In genomic region chr1:21101221-21102006, GRCm38 (mm10) we compare ENCODE assay signal across 8 mouse cellular contexts. TPM values are rescaled to one million over a fixed set of nuclear protein-coding genes. Genes with fewer than 3 reads are reported as not detected.
DNase-seq lines count a peak whose midpoint lies in the region; ATAC-seq and TF ChIP-seq lines count a peak whose summit lies in the region.

No protein-coding gene starts in this region.

- peak; percentile 88 for TF ChIP-seq CTCF in kidney, postnatal 0 days (IDR thresholded peaks at IDR 0.05; ENCODE audit: low read depth)

- peak; percentile 23 to 45 for DNase-seq in CD8-positive naive resting alpha-beta T cell, adult 2 months (ENCODE audit: low read depth in 2 of 2, low spot score in 2 of 2)
- peak; percentile 72 for DNase-seq in R1 (ENCODE audit: low read depth, low spot score)
- DNase-seq in cerebellum, postnatal 25 days = peak; percentile 69 to 81
- DNase-seq in heart, adult 9 months (ENCODE audit: low spot score in 2 of 2) = peak; percentile 63 to 74
- DNase-seq in kidney, postnatal 0 days (ENCODE audit: low spot score) = peak; percentile 63
- DNase-seq in right cerebral cortex, postnatal 4 days = peak; percentile 50

- no peaks in the 10 kb centered on the region for H3K9me3 ChIP-seq in kidney, postnatal 0 days (replicated peaks; ENCODE audit: low read length)
- H3K9me3 ChIP-seq in liver, embryonic 12.5 days (replicated peaks) = no peaks in the 10 kb centered on the region

- H3K27me3 ChIP-seq in kidney, postnatal 0 days (ENCODE audit: insufficient read depth, low read length) = no peaks in the 10 kb centered on the region
- no peaks in the 10 kb centered on the region for H3K27me3 ChIP-seq in liver, embryonic 12.5 days (replicated peaks)

- H3K27ac ChIP-seq in kidney, postnatal 0 days = 0 out of 2 replicates have a peak overlapping the region, but pooled peaks have one; percentile 37
- no peak overlapping the region for H3K27ac ChIP-seq in liver, embryonic 12.5 days

- no peaks in the 10 kb centered on the region for H3K4me1 ChIP-seq in kidney, postnatal 0 days (replicated peaks; ENCODE audit: insufficient read depth, low read length)
- no peaks in the 10 kb centered on the region for H3K4me1 ChIP-seq in liver, embryonic 12.5 days

- 0 out of 2 replicates have a peak overlapping the region, but pooled peaks have one; percentile 3 for H3K4me3 ChIP-seq in kidney, postnatal 0 days (replicated peaks; ENCODE audit: low read depth, low read length)
- H3K4me3 ChIP-seq in liver, embryonic 12.5 days = no peak overlapping the region

- no peaks in the 10 kb centered on the region for H3K36me3 ChIP-seq in kidney, postnatal 0 days (ENCODE audit: insufficient read depth, low read length)
- H3K36me3 ChIP-seq in liver, embryonic 12.5 days = no peaks in the 10 kb centered on the region

- H3K9ac ChIP-seq in kidney, postnatal 0 days (ENCODE audit: low read depth, low read length) = no peak overlapping the region
- no peak overlapping the region for H3K9ac ChIP-seq in liver, embryonic 12.5 days

- H3K4me2 ChIP-seq in kidney, postnatal 0 days (ENCODE audit: low read length) = peak overlapping the region; percentile 14
- no peak overlapping the region for H3K4me2 ChIP-seq in liver, embryonic 12.5 days

- 5% methylated on average over 15 of the region's 15 CpGs for WGBS in kidney, postnatal 0 days
- WGBS in liver, embryonic 12.5 days (ENCODE audit: insufficient replicate concordance) = 37% methylated on average over 15 of the region's 15 CpGs

- ATAC-seq in kidney, postnatal 0 days (replicated peaks; ENCODE audit: low FRiP score, low read depth) = peak; percentile 79
- ATAC-seq in liver, embryonic 12.5 days = peak; percentile 40
- ATAC-seq in activated CD4-positive, CD25-positive, alpha-beta regulatory T cell, adult 4 months = no peak

RNA-seq across cellular contexts. Expression of gene Tram2, which starts 22.4 kb away (rescaled TPM):
- polyA plus RNA-seq in kidney, postnatal 0 days (2015; fragmentation: Nextera tagmentation; extraction: Ambion mirVana) = 7.2 and 8.5 TPM in 2 replicates
- 1.6 and 1.7 TPM in 2 replicates for polyA plus RNA-seq in liver, embryonic 12.5 days (2016; fragmentation: Nextera tagmentation; extraction: Ambion mirVana)
- polyA plus RNA-seq in activated CD4-positive, CD25-positive, alpha-beta regulatory T cell, adult 4 months (2017; shearing (Covaris generic)) = 1 to 10 TPM; 8.0 to 8.9 TPM
